ENCODE assay signal across 22 mouse cellular contexts in genomic region chr11:22646192-22646936, GRCm38 (mm10).
DNase-seq lines count a peak whose midpoint lies in the region; ATAC-seq and TF ChIP-seq lines count a peak whose summit lies in the region.
"Had no signal": no experiment of that assay in that cellular context is flagged by ENCODE, and none has a peak within 500 bp of the region (broad histone marks: within the 10 kb centered on the region; RNA-seq: fewer than 3 reads in every experiment).

No protein-coding gene starts in this region.

- no peak for TF ChIP-seq CTCF in liver, postnatal 0 days (IDR thresholded peaks at IDR 0.05; ENCODE audit: low read depth)

- no peaks in the 10 kb centered on the region for H3K36me3 ChIP-seq in forebrain, embryonic 16.5 days (ENCODE audit: control insufficient read depth, insufficient read depth)
- no peaks in the 10 kb centered on the region for H3K36me3 ChIP-seq in forebrain, embryonic 10.5 days (replicated peaks)
- no peaks in the 10 kb centered on the region for H3K36me3 ChIP-seq in liver, postnatal 0 days (replicated peaks; ENCODE audit: insufficient read depth, low read length)
- no peaks in the 10 kb centered on the region for H3K36me3 ChIP-seq in liver, embryonic 12.5 days
- H3K36me3 ChIP-seq: G1E; heart, embryonic 15.5 days; midbrain, embryonic 12.5 days; neural tube, embryonic 15.5 days had no signal

- no peak overlapping the region for H3K9ac ChIP-seq in forebrain, embryonic 16.5 days (replicated peaks; ENCODE audit: low read depth, low read length)
- no peak overlapping the region for H3K9ac ChIP-seq in liver, postnatal 0 days (replicated peaks)
- H3K9ac ChIP-seq in liver, embryonic 12.5 days = no peak overlapping the region
- H3K9ac ChIP-seq: heart, embryonic 15.5 days; midbrain, embryonic 12.5 days; neural tube, embryonic 15.5 days had no signal

- H3K27ac ChIP-seq in forebrain, embryonic 16.5 days (ENCODE audit: low read length) = no peak overlapping the region
- no peak overlapping the region for H3K27ac ChIP-seq in forebrain, embryonic 10.5 days
- no peak overlapping the region for H3K27ac ChIP-seq in liver, postnatal 0 days (ENCODE audit: low read depth)
- H3K27ac ChIP-seq in liver, embryonic 12.5 days = no peak overlapping the region
- H3K27ac ChIP-seq: heart, embryonic 15.5 days; hindbrain, postnatal 0 days; left cerebral cortex, adult 2 months; midbrain, embryonic 12.5 days; neural tube, embryonic 15.5 days had no signal

- WGBS in forebrain, embryonic 16.5 days = 73% methylated on average over 6 of the region's 6 CpGs
- 72% methylated on average over 6 of the region's 6 CpGs for WGBS in forebrain, embryonic 10.5 days
- WGBS in liver, postnatal 0 days (ENCODE audit: insufficient replicate concordance) = 67% methylated on average over 6 of the region's 6 CpGs
- 63% methylated on average over 6 of the region's 6 CpGs for WGBS in liver, embryonic 12.5 days (ENCODE audit: insufficient replicate concordance)

- no peak for DNase-seq in forebrain, embryonic 10.5 days (ENCODE audit: extremely low spot score, low spot score)
- peak; percentile 12 for DNase-seq in liver, postnatal 0 days
- peak; percentile 27 for DNase-seq in 416B (ENCODE audit: low read depth)
- no peak for DNase-seq in kidney, postnatal 25 days
- DNase-seq in adrenal gland, postnatal 25 days = no peak
- DNase-seq: adrenal gland, adult 8-10 months; cerebellum, adult 2 months; cerebellum, postnatal 36 days; gastrocnemius, postnatal 25 days; heart, postnatal 4 days had no signal

- no peaks in the 10 kb centered on the region for H3K27me3 ChIP-seq in forebrain, embryonic 16.5 days (replicated peaks; ENCODE audit: control insufficient read depth, insufficient read depth, low read length)
- no peaks in the 10 kb centered on the region for H3K27me3 ChIP-seq in forebrain, embryonic 10.5 days (ENCODE audit: poor library complexity, severe bottlenecking)
- no peaks in the 10 kb centered on the region for H3K27me3 ChIP-seq in liver, postnatal 0 days (ENCODE audit: insufficient read depth, low read length)
- no peaks in the 10 kb centered on the region; the same call in 1 of the 2 replicates for H3K27me3 ChIP-seq in liver, embryonic 12.5 days (replicated peaks)
- H3K27me3 ChIP-seq: heart, embryonic 15.5 days; midbrain, embryonic 12.5 days; neural tube, embryonic 15.5 days had no signal

- no peaks in the 10 kb centered on the region for H3K4me1 ChIP-seq in forebrain, embryonic 16.5 days (replicated peaks; ENCODE audit: control insufficient read depth, insufficient read depth, low read length)
- H3K4me1 ChIP-seq in forebrain, embryonic 10.5 days = no peaks in the 10 kb centered on the region
- peaks cover 8% of the 10 kb centered on the region; the same call in 1 of the 2 replicates for H3K4me1 ChIP-seq in liver, postnatal 0 days (ENCODE audit: insufficient read depth)
- H3K4me1 ChIP-seq in liver, embryonic 12.5 days = peaks cover 8% of the 10 kb centered on the region; the same call in 1 of the 2 replicates
- H3K4me1 ChIP-seq: midbrain, embryonic 12.5 days; neural tube, embryonic 15.5 days had no signal

- no peak for TF ChIP-seq EP300 in liver, postnatal 0 days (IDR thresholded peaks at IDR 0.05; ENCODE audit: low read depth)

- no peak overlapping the region for H3K4me2 ChIP-seq in forebrain, embryonic 16.5 days (ENCODE audit: low read length)
- no peak overlapping the region for H3K4me2 ChIP-seq in liver, postnatal 0 days (ENCODE audit: low read depth, low read length)
- no peak overlapping the region for H3K4me2 ChIP-seq in liver, embryonic 12.5 days
- H3K4me2 ChIP-seq: heart, embryonic 15.5 days; midbrain, embryonic 12.5 days; neural tube, embryonic 15.5 days had no signal

- ATAC-seq in forebrain, embryonic 16.5 days = 0 out of 2 replicates have a peak, but pooled peaks have one; percentile 31
- ATAC-seq in liver, postnatal 0 days = no peak
- no peak for ATAC-seq in liver, embryonic 12.5 days
- ATAC-seq in granulocyte monocyte progenitor cell, adult 5-6 weeks (replicated peaks; ENCODE audit: poor library complexity, severe bottlenecking) = peak; percentile 72
- ATAC-seq: CD4-positive, CD25-positive, alpha-beta regulatory T cell, adult 4 months; intestine, embryonic 16.5 days; lung, postnatal 0 days had no signal

- H3K9me3 ChIP-seq in forebrain, embryonic 16.5 days (ENCODE audit: control insufficient read depth, low read length) = no peaks in the 10 kb centered on the region
- H3K9me3 ChIP-seq in forebrain, embryonic 10.5 days = no peaks in the 10 kb centered on the region
- H3K9me3 ChIP-seq in liver, postnatal 0 days (ENCODE audit: low read length) = no peaks in the 10 kb centered on the region
- H3K9me3 ChIP-seq in liver, embryonic 12.5 days (replicated peaks) = no peaks in the 10 kb centered on the region
- H3K9me3 ChIP-seq: G1E; heart, embryonic 15.5 days; midbrain, embryonic 12.5 days; neural tube, embryonic 15.5 days had no signal

- H3K4me3 ChIP-seq in forebrain, embryonic 16.5 days (replicated peaks; ENCODE audit: low read length) = no peak overlapping the region
- no peak overlapping the region for H3K4me3 ChIP-seq in forebrain, embryonic 10.5 days
- no peak overlapping the region for H3K4me3 ChIP-seq in liver, postnatal 0 days (ENCODE audit: low read depth, low read length)
- no peak overlapping the region for H3K4me3 ChIP-seq in liver, embryonic 12.5 days
- H3K4me3 ChIP-seq: heart, embryonic 15.5 days; left cerebral cortex, adult 2 months; midbrain, embryonic 12.5 days; neural tube, embryonic 15.5 days had no signal

Comparison
In these comparisons a context has a peak if more than half of its experiments do, and no peak if none do; other contexts are left out.
1. ATAC-seq: peak in forebrain, embryonic 16.5 days (single experiment) and granulocyte monocyte progenitor cell, adult 5-6 weeks (single experiment); none in liver, postnatal 0 days (single experiment) and liver, embryonic 12.5 days (single experiment).
2. DNase-seq: peak in liver, postnatal 0 days (single experiment) and 416B (single experiment); none in forebrain, embryonic 10.5 days (single experiment), kidney, postnatal 25 days (0 of 2) and adrenal gland, postnatal 25 days (single experiment).